Mouse (Mus musculus) midbrain, embryonic 13.5 days (tissue): Measurements from ENCODE around the gene Apba1. TPM values are rescaled to one million over a fixed set of nuclear protein-coding genes. Genes with fewer than 3 reads are reported as not detected.

Source experiments
- ATAC-seq: fragments of 200-750 bp; cut with Nextera tagmentation; 2 replicates; pipeline ENCODE4 v1.8.0; 2017; ENCODE audit warnings: mild to moderate bottlenecking, moderate TSS enrichment, moderate library complexity
- H3K27ac ChIP-seq: fragments of 300-500 bp; sonication (generic); 2 replicates; pipeline ENCODE4 v1.5.1; 2015; ENCODE audit warnings: inconsistent platforms, mild to moderate bottlenecking, moderate library complexity
- H3K27me3 ChIP-seq: fragments of 300-500 bp; sonication (generic); 2 replicates; pipeline ENCODE4 v1.6.1; 2015; ENCODE audit warnings: mild to moderate bottlenecking, inconsistent platforms
- H3K36me3 ChIP-seq: fragments of 300-500 bp; sonication (generic); 2 replicates; pipeline ENCODE4 v1.6.1; 2015; ENCODE audit warnings: mild to moderate bottlenecking, inconsistent platforms
- H3K4me1 ChIP-seq: fragments of 300-500 bp; sonication (generic); replicated peaks from 2 replicates; pipeline ENCODE4 v1.6.1; 2015; ENCODE audit warnings: inconsistent platforms
- H3K4me2 ChIP-seq: fragments of 300-500 bp; sonication (generic); replicated peaks from 2 replicates; pipeline ENCODE4 v1.6.1; 2015; ENCODE audit warnings: moderate library complexity, mild to moderate bottlenecking, inconsistent platforms
- H3K4me3 ChIP-seq: fragments of 300-500 bp; sonication (generic); replicated peaks from 2 replicates; pipeline ENCODE4 v1.5.1; 2015; ENCODE audit warnings: mild to moderate bottlenecking, inconsistent platforms
- H3K9ac ChIP-seq: fragments of 300-500 bp; sonication (generic); replicated peaks from 2 replicates; pipeline ENCODE4 v1.6.1; 2015; ENCODE audit warnings: mild to moderate bottlenecking, inconsistent platforms
- H3K9me3 ChIP-seq: fragments of 300-500 bp; sonication (generic); 2 replicates; pipeline ENCODE4 v1.6.1; 2016; ENCODE audit warnings: mild to moderate bottlenecking, inconsistent platforms
- WGBS: fragments of 180-500 bp; shearing (Covaris S2); methylation state at CpG from one replicate; pipeline ENCODE4 v1.1.7; 2015; 5-methylcytosine and 5-hydroxymethylcytosine counted together
- polyA plus RNA-seq: library from polyadenylated mRNA; unstranded; fragments of >200 nt; fragmentation: Nextera tagmentation; extraction: Ambion mirVana; gene quantifications from 2 replicates; pipeline ENCODE4 v1.2.1, GENCODE M21; 2015

Apba1 gene
- polyA plus RNA-seq, 1 experiment from 2014 or later = 6.3 TPM

DNA sequence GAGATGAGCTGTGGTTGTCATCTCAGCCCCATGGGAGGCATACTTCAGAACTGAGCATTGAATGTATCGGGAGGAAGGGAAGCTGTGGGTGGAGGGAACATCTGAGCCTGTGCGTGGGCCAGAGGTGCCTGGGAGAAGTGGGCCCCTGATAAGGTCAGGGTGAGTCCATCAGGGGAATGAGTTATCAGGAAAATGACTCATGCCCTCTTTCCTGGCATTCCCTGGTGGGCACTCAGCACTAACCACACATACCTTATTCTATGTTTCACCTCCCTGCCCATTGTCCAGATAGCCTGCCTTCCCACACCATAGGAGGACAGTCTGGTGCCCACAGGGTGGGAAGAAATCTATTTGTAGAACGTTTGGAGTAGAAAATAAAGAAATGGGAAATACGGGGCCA is 151.7 kb downstream of the Apba1 start:
- 77% methylated on average over 4 of the region's 4 CpGs for WGBS
- H3K4me3 ChIP-seq = no peak overlapping the region

DNA sequence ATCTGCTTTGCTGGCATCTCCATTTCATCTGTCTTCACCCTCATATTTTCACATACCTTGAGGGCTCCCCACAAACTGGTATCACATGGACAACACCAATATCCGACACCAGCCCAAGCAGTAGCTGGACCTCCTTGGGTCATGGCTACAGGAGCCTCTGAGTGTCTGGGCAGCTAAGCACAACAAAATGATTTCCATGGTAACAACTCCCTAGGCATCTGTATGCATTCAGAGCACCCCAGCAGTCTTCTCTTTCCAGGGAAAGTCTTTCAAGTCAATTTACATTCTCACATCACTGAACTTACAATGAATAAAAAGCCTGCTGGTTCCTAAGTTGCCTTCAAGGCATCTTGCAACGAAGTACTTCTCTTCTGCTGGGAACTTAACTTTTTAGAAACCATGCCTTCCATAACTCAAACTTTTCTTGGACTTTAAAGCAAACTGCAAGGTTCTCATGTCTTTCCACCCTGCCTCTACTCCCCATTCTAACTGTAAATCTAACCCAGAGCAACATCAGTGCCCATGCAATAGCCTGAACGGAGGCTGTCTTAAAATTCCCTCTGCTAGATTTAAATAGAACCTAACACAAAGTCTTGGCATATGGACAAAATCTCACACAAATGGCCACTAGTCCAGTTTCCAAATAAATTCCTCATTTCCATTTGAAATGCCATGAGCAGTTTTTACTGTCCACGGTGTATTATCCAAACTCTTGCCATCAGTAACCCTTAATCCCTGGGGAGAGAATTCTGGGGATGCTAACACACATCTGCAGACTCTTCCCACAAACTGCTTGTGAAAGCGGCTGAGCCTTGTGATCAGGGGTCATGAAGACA is 160.9 kb downstream of the Apba1 start:
- Histone ChIP-seq H3K27ac (peak overlapping the region; percentile 64), H3K4me1 (peaks cover 22% of the 10 kb centered on the region), H3K36me3 (peaks cover 27% of the 10 kb centered on the region), H3K4me3 (no peak overlapping the region), H3K4me2 (no peak overlapping the region), H3K27me3 (no peaks in the 10 kb centered on the region), H3K9me3 (no peaks in the 10 kb centered on the region), H3K9ac (no peak overlapping the region)
- peak; percentile 69 for ATAC-seq
- 10% methylated on average over 5 of the region's 5 CpGs for WGBS

More for the DNA sequence above, 151.7 kb downstream of the Apba1 start:
- Histone ChIP-seq H3K36me3 (0 out of 2 replicates have a peak, but pooled peaks cover 5% of the 10 kb centered on the region), H3K9ac (no peak overlapping the region), H3K27ac (no peak overlapping the region), H3K27me3 (no peaks in the 10 kb centered on the region), H3K4me1 (peaks cover under 1% of the 10 kb centered on the region; the same call in 1 of the 2 replicates), H3K9me3 (no peaks in the 10 kb centered on the region), H3K4me2 (no peak overlapping the region)
- ATAC-seq = no peak

GRCm38 (mm10) chr19:23920220-23920544 is 161.5 kb downstream of the Apba1 start:
- Histone ChIP-seq H3K4me2 (no peak overlapping the region), H3K9ac (no peak overlapping the region), H3K27me3 (no peaks in the 10 kb centered on the region), H3K9me3 (no peaks in the 10 kb centered on the region), H3K36me3 (peaks cover 32% of the 10 kb centered on the region), H3K4me1 (peaks cover 22% of the 10 kb centered on the region), H3K27ac (peak overlapping the region; percentile 30), H3K4me3 (no peak overlapping the region)
- no peak for ATAC-seq
- WGBS = 44% methylated on average over 8 of the region's 8 CpGs

GRCm38 (mm10) chr19:23922601-23923000 is 163.9 kb downstream of the Apba1 start:
- H3K27me3 ChIP-seq = no peaks in the 10 kb centered on the region
- H3K9me3 ChIP-seq = no peaks in the 10 kb centered on the region
- no peak overlapping the region for H3K4me3 ChIP-seq
- H3K4me1 ChIP-seq = peaks cover 22% of the 10 kb centered on the region
- H3K27ac ChIP-seq = no peak overlapping the region
- no peak overlapping the region for H3K4me2 ChIP-seq
- no peak overlapping the region for H3K9ac ChIP-seq
- peaks cover 40% of the 10 kb centered on the region for H3K36me3 ChIP-seq
- ATAC-seq = no peak
- 96% methylated on average over 9 of the region's 9 CpGs for WGBS

DNA sequence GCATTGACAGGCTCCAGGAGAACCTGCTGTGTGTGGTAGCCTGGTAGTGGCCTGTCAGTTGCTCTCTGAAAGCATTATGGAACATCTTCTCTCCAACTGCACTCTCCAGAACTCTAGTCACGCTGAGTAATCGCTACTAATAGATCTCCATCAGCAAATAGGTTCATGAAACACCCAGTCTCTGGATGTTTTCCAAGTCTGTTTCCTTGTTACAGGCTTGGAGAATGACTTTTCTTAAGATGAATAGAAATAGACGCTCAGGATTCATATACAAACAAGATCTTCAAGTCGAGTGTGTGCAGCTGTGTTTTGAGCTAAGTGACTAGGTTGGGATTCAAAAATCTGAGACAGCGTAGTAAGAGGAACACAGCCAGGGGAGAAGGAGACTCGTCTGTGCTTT is 165.4 kb downstream of the Apba1 start:
- 81% methylated on average over 6 of the region's 6 CpGs for WGBS
- peaks cover 28% of the 10 kb centered on the region for H3K36me3 ChIP-seq
- no peaks in the 10 kb centered on the region for H3K27me3 ChIP-seq
- no peak overlapping the region for H3K9ac ChIP-seq
- no peak overlapping the region for H3K4me3 ChIP-seq
- no peaks in the 10 kb centered on the region for H3K9me3 ChIP-seq
- no peak for ATAC-seq
- H3K4me2 ChIP-seq = no peak overlapping the region
- H3K4me1 ChIP-seq = peaks cover 14% of the 10 kb centered on the region
- H3K27ac ChIP-seq = no peak overlapping the region

DNA sequence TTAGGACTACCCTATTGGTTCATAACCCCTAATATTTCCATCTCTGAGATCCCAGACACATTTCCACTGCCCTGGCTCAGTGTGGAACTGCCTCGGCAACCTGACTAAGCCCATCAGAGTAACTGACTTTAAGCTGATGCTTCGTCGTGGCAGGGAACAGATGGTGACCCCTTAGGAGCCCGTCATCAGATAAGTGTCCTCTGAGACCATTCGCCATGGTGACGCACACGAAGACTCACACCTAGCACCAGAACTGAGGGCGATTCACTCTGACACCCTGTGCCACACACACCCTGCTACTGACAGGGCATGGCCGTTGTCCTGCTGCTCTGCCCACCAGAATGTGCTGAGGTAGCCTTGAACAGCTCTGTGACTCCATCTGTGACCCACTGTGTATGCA is 166.1 kb downstream of the Apba1 start:
- no peak for ATAC-seq
- no peaks in the 10 kb centered on the region for H3K27me3 ChIP-seq
- no peak overlapping the region for H3K4me2 ChIP-seq
- peaks cover 28% of the 10 kb centered on the region for H3K36me3 ChIP-seq
- 71% methylated on average over 9 of the region's 9 CpGs for WGBS
- peaks cover 7% of the 10 kb centered on the region for H3K4me1 ChIP-seq
- H3K9ac ChIP-seq = no peak overlapping the region
- no peak overlapping the region for H3K4me3 ChIP-seq
- no peak overlapping the region for H3K27ac ChIP-seq
- no peaks in the 10 kb centered on the region for H3K9me3 ChIP-seq

- Histone ChIP-seq H3K27me3 (no peaks in the 10 kb centered on the region), H3K9me3 (no peaks in the 10 kb centered on the region), H3K4me3 (no peak overlapping the region), H3K4me2 (no peak overlapping the region), H3K4me1 (no peaks in the 10 kb centered on the region), H3K36me3 (peaks cover 33% of the 10 kb centered on the region), H3K9ac (no peak overlapping the region), H3K27ac (no peak overlapping the region)
- 95% methylated on average over 5 of the region's 5 CpGs for WGBS
- ATAC-seq = no peak
Observed at GRCm38 (mm10) chr19:23925541-23925940, 166.9 kb downstream of the Apba1 start.

DNA sequence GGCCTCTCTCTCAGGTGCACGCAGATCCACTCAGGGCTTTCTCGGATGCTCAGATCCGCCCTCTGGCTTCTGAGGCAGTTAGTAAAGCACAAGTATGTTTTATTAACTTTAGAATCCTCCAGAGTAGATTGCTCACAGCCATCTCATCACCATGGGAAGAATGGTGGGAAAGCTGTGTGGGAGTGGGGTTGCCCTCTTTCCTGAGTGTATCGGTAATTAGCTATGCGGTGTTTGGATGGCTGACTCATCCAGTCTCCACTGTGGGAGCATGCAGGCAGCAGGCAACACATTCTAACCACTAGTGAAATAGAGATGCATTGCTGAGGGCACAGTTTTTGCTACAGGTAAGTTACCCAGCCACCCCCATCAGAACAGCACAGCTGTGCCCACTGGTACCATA is 172.1 kb downstream of the Apba1 start:
- Histone ChIP-seq H3K27ac (no peak overlapping the region), H3K9me3 (peaks cover 7% of the 10 kb centered on the region), H3K36me3 (peaks cover 47% of the 10 kb centered on the region), H3K4me1 (no peaks in the 10 kb centered on the region), H3K9ac (no peak overlapping the region), H3K4me3 (no peak overlapping the region), H3K27me3 (no peaks in the 10 kb centered on the region), H3K4me2 (no peak overlapping the region)
- ATAC-seq = no peak
- WGBS = 92% methylated on average over 5 of the region's 5 CpGs

DNA sequence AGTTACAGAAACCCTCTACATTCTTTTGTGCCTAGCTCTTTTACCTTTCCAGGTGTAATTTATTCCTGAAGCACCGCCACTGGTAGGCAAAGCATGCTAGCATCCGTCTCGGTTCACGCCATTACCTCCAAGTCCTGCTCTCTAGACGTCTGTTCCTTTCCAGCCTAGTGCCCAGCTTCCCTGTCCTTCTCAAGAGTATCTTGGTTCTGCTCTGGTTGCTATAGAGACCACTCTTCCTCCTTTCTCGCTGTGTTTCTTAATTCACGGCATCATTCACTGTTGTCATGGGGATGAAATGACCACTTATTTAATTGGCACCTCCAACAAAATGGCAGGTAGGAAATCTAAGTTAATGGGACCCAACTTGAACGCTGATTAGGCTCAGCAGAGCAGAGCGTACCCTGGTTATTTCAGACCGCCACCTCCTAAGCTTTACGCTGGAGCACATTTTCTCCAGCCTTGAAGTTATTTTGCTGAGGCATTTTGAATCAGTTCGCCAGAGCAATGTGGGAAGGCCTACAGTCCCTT is 182.8 kb downstream of the Apba1 start:
- Histone ChIP-seq H3K4me3 (no peak overlapping the region), H3K27ac (no peak overlapping the region; the same call in 1 of the 2 replicates), H3K4me2 (no peak overlapping the region), H3K9me3 (no peaks in the 10 kb centered on the region), H3K4me1 (peaks cover 13% of the 10 kb centered on the region), H3K27me3 (peaks cover 4% of the 10 kb centered on the region; the same call in 1 of the 2 replicates), H3K36me3 (peaks cover 66% of the 10 kb centered on the region), H3K9ac (no peak overlapping the region)
- ATAC-seq = peak; percentile 64; the same call in 1 of the 2 replicates
- WGBS = 58% methylated on average over 12 of the region's 12 CpGs

GRCm38 (mm10) chr19:23942886-23943285 is 184.2 kb downstream of the Apba1 start:
- Histone ChIP-seq H3K27ac (no peak overlapping the region), H3K27me3 (peaks cover 4% of the 10 kb centered on the region; the same call in 1 of the 2 replicates), H3K36me3 (peaks cover 52% of the 10 kb centered on the region), H3K4me2 (no peak overlapping the region), H3K9ac (no peak overlapping the region), H3K4me1 (peaks cover 19% of the 10 kb centered on the region), H3K4me3 (no peak overlapping the region), H3K9me3 (no peaks in the 10 kb centered on the region)
- 90% methylated on average over 7 of the region's 7 CpGs for WGBS
- no peak for ATAC-seq

GRCm38 (mm10) chr19:23946026-23946685 is 187.5 kb downstream of the Apba1 start:
- Histone ChIP-seq H3K36me3 (peaks cover 20% of the 10 kb centered on the region), H3K4me2 (no peak overlapping the region), H3K27ac (no peak overlapping the region), H3K4me3 (no peak overlapping the region), H3K9me3 (no peaks in the 10 kb centered on the region), H3K9ac (no peak overlapping the region), H3K4me1 (peaks cover 19% of the 10 kb centered on the region), H3K27me3 (peaks cover 4% of the 10 kb centered on the region; the same call in 1 of the 2 replicates)
- WGBS = 88% methylated on average over 6 of the region's 6 CpGs
- no peak for ATAC-seq

DNA sequence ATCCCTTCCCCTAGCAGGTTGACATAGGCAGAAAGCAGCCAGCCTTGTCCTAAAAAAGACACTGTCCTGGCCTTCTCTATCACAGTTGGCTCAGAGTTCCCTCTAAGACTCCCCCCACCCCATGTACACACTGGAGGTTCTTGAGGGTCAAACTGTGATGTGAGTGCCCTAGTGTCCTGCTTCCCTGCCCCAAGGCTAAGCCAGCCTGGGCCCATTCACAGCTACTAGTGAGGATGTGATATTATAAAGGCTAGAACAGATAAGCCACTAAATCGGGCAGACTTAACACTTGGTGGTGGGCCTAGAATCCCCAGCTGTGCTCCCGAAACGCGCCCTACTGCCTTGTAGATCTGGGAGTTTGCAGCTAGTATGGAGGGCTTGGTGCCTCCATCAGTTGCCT is 188.1 kb downstream of the Apba1 start:
- Histone ChIP-seq H3K4me2 (no peak overlapping the region), H3K9ac (no peak overlapping the region), H3K4me1 (peaks cover 14% of the 10 kb centered on the region), H3K36me3 (peaks cover 19% of the 10 kb centered on the region), H3K9me3 (no peaks in the 10 kb centered on the region), H3K4me3 (no peak overlapping the region), H3K27ac (no peak overlapping the region), H3K27me3 (peaks cover 4% of the 10 kb centered on the region; the same call in 1 of the 2 replicates)
- WGBS = 83% methylated on average over 4 of the region's 4 CpGs
- ATAC-seq = no peak
